Mouse (Mus musculus) T-cell, adult 2 months (primary cell): ENCODE measurements around the gene Plcb4.

Experiments
- DNase-seq: peaks from one replicate; pipeline ENCODE4 v3.0.0; 2022; ENCODE audit warnings: low spot score

Gene Plcb4

GRCm38 (mm10) chr2:135811453-135812101, 152.8 kb downstream of the Plcb4 start:
- no peak for DNase-seq

GRCm38 (mm10) chr2:135812701-135813246, 154.0 kb downstream of the Plcb4 start:
- DNase-seq = no peak

GRCm38 (mm10) chr2:135820691-135821090, 161.9 kb downstream of the Plcb4 start:
- DNase-seq = no peak

- no peak for DNase-seq
Measured at GRCm38 (mm10) chr2:135823690-135824089, 164.9 kb downstream of the Plcb4 start.

GRCm38 (mm10) chr2:135824757-135825156, 165.9 kb downstream of the Plcb4 start:
- DNase-seq = no peak

- no peak for DNase-seq
Measured at GRCm38 (mm10) chr2:135825645-135826044, 166.8 kb downstream of the Plcb4 start.

- DNase-seq = no peak
Measured at GRCm38 (mm10) chr2:135826616-135827360, 168.0 kb downstream of the Plcb4 start.

- DNase-seq = no peak
Measured at GRCm38 (mm10) chr2:135828446-135828845, 169.6 kb downstream of the Plcb4 start.

- DNase-seq = no peak
Measured at GRCm38 (mm10) chr2:135833743-135834142, 174.9 kb downstream of the Plcb4 start.

GRCm38 (mm10) chr2:135834435-135834834, 175.6 kb downstream of the Plcb4 start:
- DNase-seq = no peak

- no peak for DNase-seq
Measured at GRCm38 (mm10) chr2:135835911-135836310, 177.1 kb downstream of the Plcb4 start.

GRCm38 (mm10) chr2:135836426-135836825, 177.6 kb downstream of the Plcb4 start:
- no peak for DNase-seq

- DNase-seq = no peak
Measured at GRCm38 (mm10) chr2:135837730-135838129, 178.9 kb downstream of the Plcb4 start.

GRCm38 (mm10) chr2:135838135-135838534, 179.3 kb downstream of the Plcb4 start:
- no peak for DNase-seq

GRCm38 (mm10) chr2:135838651-135839286, 180.0 kb downstream of the Plcb4 start:
- no peak for DNase-seq

- DNase-seq = no peak
Measured at GRCm38 (mm10) chr2:135843721-135844120, 184.9 kb downstream of the Plcb4 start.

GRCm38 (mm10) chr2:135846903-135847302, 188.1 kb downstream of the Plcb4 start:
- no peak for DNase-seq

GRCm38 (mm10) chr2:135847738-135848137, 188.9 kb downstream of the Plcb4 start:
- no peak for DNase-seq

GRCm38 (mm10) chr2:135848169-135848568, 189.4 kb downstream of the Plcb4 start:
- DNase-seq = no peak

GRCm38 (mm10) chr2:135851964-135852363, 193.2 kb downstream of the Plcb4 start:
- DNase-seq = no peak

- DNase-seq = no peak
Measured at GRCm38 (mm10) chr2:135853085-135853484, 194.3 kb downstream of the Plcb4 start.

- DNase-seq = no peak
Measured at GRCm38 (mm10) chr2:135854059-135854458, 195.2 kb downstream of the Plcb4 start.
